Mouse (Mus musculus) intestine, embryonic 16.5 days (tissue): ENCODE results near the gene Mfsd4b1. TPM values are rescaled to one million over a fixed set of nuclear protein-coding genes. Genes with fewer than 3 reads are reported as not detected.

Experiments
- ATAC-seq: fragments of 200-750 bp; cut with Nextera tagmentation; 2 replicates; pipeline ENCODE4 v1.8.0; 2017; ENCODE audit warnings: moderate TSS enrichment, moderate library complexity
- H3K27ac ChIP-seq: fragments of 300-500 bp; sonication (generic); 2 replicates; pipeline ENCODE4 v1.5.1; 2014; ENCODE audit warnings: mild to moderate bottlenecking, low read length
- H3K27me3 ChIP-seq: fragments of 300-500 bp; sonication (generic); replicated peaks from 2 replicates; pipeline ENCODE4 v1.6.1; 2014; ENCODE audit warnings: low read length, control low read depth, mixed read lengths; ENCODE audit not compliant: control insufficient read depth, insufficient read depth
- H3K36me3 ChIP-seq: fragments of 300-500 bp; sonication (generic); 2 replicates; pipeline ENCODE4 v1.6.1; 2014; ENCODE audit warnings: low read length, control low read depth; ENCODE audit not compliant: control insufficient read depth, insufficient read depth
- H3K4me1 ChIP-seq: fragments of 300-500 bp; sonication (generic); 2 replicates; pipeline ENCODE4 v1.6.1; 2014; ENCODE audit warnings: low read length, control low read depth, mixed read lengths; ENCODE audit not compliant: control insufficient read depth, insufficient read depth
- H3K4me2 ChIP-seq: fragments of 300-500 bp; sonication (generic); 2 replicates; pipeline ENCODE4 v1.6.1; 2014; ENCODE audit warnings: low read depth, low read length, control low read depth
- H3K4me3 ChIP-seq: fragments of 300-500 bp; sonication (generic); 2 replicates; pipeline ENCODE4 v1.5.1; 2014; ENCODE audit warnings: mild to moderate bottlenecking, low read length
- H3K9ac ChIP-seq: fragments of 300-500 bp; sonication (generic); 2 replicates; pipeline ENCODE4 v1.6.1; 2014; ENCODE audit warnings: low read depth, low read length
- H3K9me3 ChIP-seq: fragments of 300-500 bp; sonication (generic); 2 replicates; pipeline ENCODE4 v1.6.1; 2016; ENCODE audit warnings: low read length, control low read depth; ENCODE audit not compliant: control insufficient read depth
- WGBS: fragments of 180-500 bp; shearing (Covaris S2); extraction: QIAGEN DNeasy Blood & Tissue Kit; methylation state at CpG from one replicate; pipeline ENCODE4 v1.1.7; 2014; 5-methylcytosine and 5-hydroxymethylcytosine counted together
- polyA plus RNA-seq: library from polyadenylated mRNA; unstranded; fragments of >200 nt; fragmentation: Nextera tagmentation; extraction: Ambion mirVana; gene quantifications from 2 replicates; pipeline ENCODE4 v1.2.1, GENCODE M21; 2015

Gene Mfsd4b1
- polyA plus RNA-seq, 1 experiment from 2014 or later, result 1.4 TPM

DNA sequence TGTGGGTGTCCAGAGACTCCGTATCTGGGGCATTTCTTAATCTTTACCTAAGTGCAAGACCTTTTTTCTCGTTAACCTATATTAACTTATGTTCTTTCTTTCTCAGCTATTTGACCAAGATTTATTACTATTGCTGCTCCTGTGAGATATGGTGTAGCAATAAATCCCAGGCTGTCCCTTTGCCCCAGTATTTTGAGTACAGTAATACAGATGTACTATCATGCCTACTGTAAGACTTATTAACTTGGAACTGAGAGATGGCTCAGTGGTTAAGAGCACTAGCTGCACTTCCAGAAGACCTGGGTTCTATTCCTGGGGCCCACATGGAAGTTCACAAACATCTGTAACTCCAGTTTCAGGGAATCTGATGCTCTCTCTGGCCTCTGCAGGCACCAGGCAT lies 25.7 kb upstream of the Mfsd4b1 start:
- H3K9me3 ChIP-seq, result no peaks in the 10 kb centered on the region
- ATAC-seq, result peak; percentile 91
- no peaks in the 10 kb centered on the region for H3K36me3 ChIP-seq
- WGBS, result 53% methylated on average over 2 of the region's 2 CpGs
- no peak overlapping the region for H3K4me3 ChIP-seq
- no peak overlapping the region for H3K9ac ChIP-seq
- H3K27ac ChIP-seq, result peak overlapping the region; percentile 65
- H3K27me3 ChIP-seq, result no peaks in the 10 kb centered on the region
- H3K4me1 ChIP-seq, result peaks cover 6% of the 10 kb centered on the region; the same call in 1 of the 2 replicates
- H3K4me2 ChIP-seq, result no peak overlapping the region

DNA sequence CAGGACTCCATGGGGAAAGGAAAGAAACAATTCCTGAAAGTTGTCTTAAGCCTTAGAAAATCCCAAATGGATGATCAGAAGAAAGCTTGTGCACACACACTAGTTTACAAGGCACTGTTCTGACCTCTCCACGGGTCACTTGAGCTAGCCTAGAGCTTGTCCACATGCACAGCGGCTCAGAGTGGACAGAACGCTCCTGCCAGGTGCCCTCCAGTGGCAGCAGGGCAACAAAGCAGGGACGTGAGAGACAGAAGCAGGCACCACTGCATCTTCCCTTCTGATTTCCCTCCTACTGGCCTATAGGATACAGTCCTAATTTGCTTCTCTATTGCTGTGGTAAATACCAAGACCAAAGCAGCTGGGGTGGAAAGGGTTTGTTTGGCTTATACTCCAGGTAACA lies 16.3 kb upstream of the Mfsd4b1 start:
- WGBS, result 39% methylated on average over 4 of the region's 4 CpGs
- Histone ChIP-seq H3K27ac (no peak overlapping the region), H3K4me3 (no peak overlapping the region), H3K9ac (no peak overlapping the region), H3K9me3 (no peaks in the 10 kb centered on the region), H3K4me1 (no peaks in the 10 kb centered on the region), H3K36me3 (no peaks in the 10 kb centered on the region), H3K27me3 (no peaks in the 10 kb centered on the region), H3K4me2 (no peak overlapping the region)
- ATAC-seq, result no peak

DNA sequence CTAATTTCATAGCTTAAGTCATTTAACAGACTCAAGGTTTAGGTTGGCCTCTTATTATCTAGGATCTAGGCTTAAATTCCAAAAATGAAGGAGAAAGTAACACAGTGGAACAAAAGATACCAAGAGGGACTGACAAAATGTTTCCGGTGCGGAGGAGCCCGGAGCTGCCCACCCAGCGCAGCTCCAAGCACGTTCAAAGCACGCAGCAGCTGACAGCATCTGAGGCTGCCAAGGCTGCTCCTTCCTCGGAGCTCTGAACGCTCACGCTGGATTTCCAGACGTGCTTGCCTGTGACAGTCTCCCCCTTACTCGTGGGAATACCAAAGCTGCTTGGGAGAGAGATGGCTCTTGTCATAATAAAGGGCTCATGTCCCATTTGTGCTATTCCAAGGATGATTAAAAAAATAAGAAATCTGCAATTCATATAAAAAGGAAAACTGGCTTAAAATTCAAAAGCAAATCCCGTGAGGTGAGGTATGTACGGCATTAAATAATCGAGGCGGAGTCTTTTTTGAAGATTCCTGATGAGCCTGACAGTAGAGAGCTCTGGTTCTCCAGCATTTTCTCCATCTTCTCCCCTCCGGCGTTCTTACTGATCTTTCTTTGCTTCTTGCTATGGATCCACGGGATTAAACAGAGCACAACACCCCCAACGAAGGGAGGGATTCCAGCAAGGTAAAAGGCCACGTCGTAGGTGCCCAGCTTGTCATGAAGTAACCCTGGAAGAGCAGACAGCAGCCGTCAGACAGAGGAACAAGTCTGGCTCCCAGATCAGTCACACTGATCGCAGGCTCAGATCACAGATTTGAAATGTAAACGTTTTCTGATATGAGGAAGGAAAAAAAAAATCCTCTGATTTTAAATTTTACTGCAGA lies 11.9 kb upstream of the Mfsd4b1 start:
- Histone ChIP-seq H3K27ac (no peak overlapping the region), H3K9me3 (no peaks in the 10 kb centered on the region), H3K36me3 (no peaks in the 10 kb centered on the region), H3K4me3 (no peak overlapping the region), H3K4me2 (no peak overlapping the region), H3K27me3 (no peaks in the 10 kb centered on the region), H3K4me1 (no peaks in the 10 kb centered on the region), H3K9ac (no peak overlapping the region)
- ATAC-seq, result no peak
- WGBS, result 68% methylated on average over 24 of the region's 24 CpGs

DNA sequence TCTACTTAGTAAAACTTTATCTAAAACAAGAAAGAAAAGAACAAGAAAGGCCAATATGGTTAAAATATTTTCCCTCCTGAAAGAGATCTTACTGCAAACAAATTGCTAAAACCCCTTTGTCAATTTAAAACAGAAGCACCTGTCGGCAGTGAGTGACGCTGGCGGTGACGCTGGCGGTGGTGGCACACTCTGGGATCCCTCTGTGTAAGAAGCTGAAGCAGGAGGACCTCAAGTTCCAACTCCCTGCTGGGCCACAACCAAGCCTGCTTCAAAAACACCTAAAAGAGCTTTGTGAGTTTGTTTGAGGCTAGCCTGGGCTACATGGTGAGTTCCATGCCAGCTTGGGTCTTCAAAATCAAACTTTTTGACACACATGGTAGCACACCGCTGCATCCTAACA lies 9.9 kb upstream of the Mfsd4b1 start:
- no peak for ATAC-seq
- Histone ChIP-seq H3K4me3 (no peak overlapping the region), H3K27me3 (no peaks in the 10 kb centered on the region), H3K36me3 (no peaks in the 10 kb centered on the region), H3K9ac (no peak overlapping the region), H3K4me2 (no peak overlapping the region), H3K9me3 (no peaks in the 10 kb centered on the region), H3K4me1 (no peaks in the 10 kb centered on the region), H3K27ac (no peak overlapping the region)
- 93% methylated on average over 6 of the region's 6 CpGs for WGBS

- ATAC-seq, result no peak
- Histone ChIP-seq H3K9ac (no peak overlapping the region), H3K4me2 (no peak overlapping the region), H3K27me3 (no peaks in the 10 kb centered on the region), H3K9me3 (no peaks in the 10 kb centered on the region), H3K27ac (no peak overlapping the region), H3K4me1 (no peaks in the 10 kb centered on the region), H3K36me3 (no peaks in the 10 kb centered on the region), H3K4me3 (no peak overlapping the region)
- 80% methylated on average over 2 of the region's 2 CpGs for WGBS
Measured at GRCm38 (mm10) chr10:40032897-40033296, 7.8 kb upstream of the Mfsd4b1 start.

- no peak for ATAC-seq
- Histone ChIP-seq H3K9me3 (no peaks in the 10 kb centered on the region), H3K27ac (no peak overlapping the region), H3K4me3 (no peak overlapping the region), H3K9ac (no peak overlapping the region), H3K4me2 (no peak overlapping the region), H3K4me1 (no peaks in the 10 kb centered on the region), H3K36me3 (no peaks in the 10 kb centered on the region), H3K27me3 (no peaks in the 10 kb centered on the region)
- 89% methylated on average over 6 of the region's 6 CpGs for WGBS
Measured at GRCm38 (mm10) chr10:40030716-40031115, 5.6 kb upstream of the Mfsd4b1 start.

GRCm38 (mm10) chr10:40029610-40030009 lies 4.5 kb upstream of the Mfsd4b1 start:
- H3K36me3 ChIP-seq, result no peaks in the 10 kb centered on the region
- peaks cover 4% of the 10 kb centered on the region for H3K4me1 ChIP-seq
- H3K4me3 ChIP-seq, result no peak overlapping the region
- H3K27me3 ChIP-seq, result no peaks in the 10 kb centered on the region
- ATAC-seq, result no peak
- H3K9ac ChIP-seq, result no peak overlapping the region
- WGBS, result 76% methylated on average over 2 of the region's 2 CpGs
- H3K9me3 ChIP-seq, result no peaks in the 10 kb centered on the region
- no peak overlapping the region for H3K27ac ChIP-seq
- H3K4me2 ChIP-seq, result no peak overlapping the region

- Histone ChIP-seq H3K4me3 (no peak overlapping the region), H3K9me3 (no peaks in the 10 kb centered on the region), H3K27ac (no peak overlapping the region), H3K27me3 (no peaks in the 10 kb centered on the region), H3K4me2 (no peak overlapping the region), H3K4me1 (peaks cover 4% of the 10 kb centered on the region), H3K36me3 (no peaks in the 10 kb centered on the region), H3K9ac (no peak overlapping the region)
- WGBS, result 81% methylated on average over 8 of the region's 8 CpGs
- no peak for ATAC-seq
Measured at GRCm38 (mm10) chr10:40028091-40028490, 3.0 kb upstream of the Mfsd4b1 start.

DNA sequence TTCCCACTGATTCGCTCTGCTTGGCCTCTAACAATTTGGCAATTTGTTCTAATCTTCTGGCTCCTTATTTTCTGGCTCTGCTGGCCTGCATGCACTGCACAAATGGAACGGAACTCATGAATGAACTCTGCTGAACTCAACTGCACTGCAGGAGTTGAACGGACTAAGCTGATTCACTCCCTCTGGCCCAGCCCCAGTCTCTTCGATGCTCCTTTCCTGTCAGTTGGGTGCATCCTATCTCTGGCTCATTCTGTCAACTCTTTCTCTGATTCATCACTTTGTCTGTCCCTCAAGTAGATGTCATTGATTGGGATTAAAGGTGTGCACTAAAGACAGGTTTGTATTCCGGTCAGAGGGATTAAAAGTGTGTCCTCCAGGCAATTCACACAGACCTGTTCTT lies 1.5 kb upstream of the Mfsd4b1 start:
- H3K4me1 ChIP-seq, result peaks cover 4% of the 10 kb centered on the region
- 92% methylated on average over 5 of the region's 5 CpGs for WGBS
- ATAC-seq, result no peak

More for the DNA sequence above, 1.5 kb upstream of the Mfsd4b1 start:
- no peak overlapping the region for H3K27ac ChIP-seq
- H3K36me3 ChIP-seq, result no peaks in the 10 kb centered on the region
- no peak overlapping the region for H3K4me2 ChIP-seq
- H3K9me3 ChIP-seq, result no peaks in the 10 kb centered on the region
- H3K4me3 ChIP-seq, result no peak overlapping the region
- H3K27me3 ChIP-seq, result no peaks in the 10 kb centered on the region
- no peak overlapping the region for H3K9ac ChIP-seq
